Mouse (Mus musculus): ENCODE data around the gene Cfl1.

DNA sequence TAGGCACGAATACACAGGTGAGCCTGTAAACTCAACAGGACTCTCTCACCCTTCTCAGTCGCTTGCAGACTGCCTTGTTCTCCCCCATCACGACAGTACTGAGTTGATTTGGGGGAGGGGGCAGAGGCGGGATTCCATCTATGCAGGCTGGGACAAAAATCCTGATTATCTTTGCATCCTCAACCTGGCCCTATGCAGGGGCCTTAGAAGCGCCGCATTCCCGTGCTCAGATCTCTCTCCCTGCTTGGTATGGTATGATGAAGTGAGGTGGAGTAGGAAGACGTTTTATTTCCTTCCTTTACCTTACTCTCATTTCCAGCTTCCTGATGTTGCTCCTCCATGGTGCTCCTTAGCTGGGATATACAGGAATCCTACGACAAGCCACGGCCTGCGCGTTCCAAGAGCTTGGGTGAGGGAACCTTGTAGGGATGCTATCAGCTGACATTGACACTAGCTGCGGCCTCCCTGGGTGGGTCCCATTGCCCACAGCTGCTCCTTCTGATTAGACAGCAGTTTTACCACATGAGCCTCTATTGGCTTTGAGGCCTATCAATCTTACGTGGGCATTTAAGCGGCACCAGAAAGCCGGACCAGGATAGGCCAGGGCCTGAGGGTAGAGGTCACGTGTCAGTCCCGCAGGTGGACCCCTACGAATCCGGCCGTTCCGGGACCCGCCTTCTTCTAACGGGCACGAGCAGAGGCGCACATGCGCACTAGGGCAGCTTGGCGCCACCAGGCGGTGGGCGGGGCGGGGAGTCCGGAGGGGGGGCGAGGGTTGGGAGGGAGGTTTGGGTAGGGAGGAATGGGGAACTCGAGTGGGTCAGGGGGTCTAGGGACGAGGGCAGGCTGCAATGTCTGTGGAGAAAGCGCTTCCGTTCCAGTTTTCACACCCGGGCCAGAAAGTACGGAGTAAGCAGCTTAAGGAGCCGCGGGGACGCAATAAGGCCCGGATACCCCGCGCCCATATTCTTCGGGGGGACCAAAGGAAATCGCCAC lies 20.1 kb downstream of the Cfl1 start, which contains the start of gene Snx32:
- TF ChIP-seq CTCF (IDR thresholded peaks at IDR 0.05) (peak; percentile 53), POLR2A (IDR thresholded peaks at IDR 0.05; ENCODE audit: insufficient read depth, low read depth, low read length) (peak; percentile 74)

All from heart, adult 2 months (tissue).